Mouse (Mus musculus) C2C12 (cell line): ENCODE results near the gene Snx27.

ENCODE experiments used
- CTCF ChIP-seq: IDR thresholded peaks from one replicate; pipeline ENCODE4 v1.5.1; 2011; ENCODE audit not compliant: control insufficient read depth, insufficient read depth, insufficient read length
- MYOG ChIP-seq: IDR thresholded peaks from one replicate; pipeline ENCODE4 v1.6.1; 2011; ENCODE audit not compliant: control insufficient read depth, insufficient read length; ENCODE audit errors: extremely low read depth
- USF1 ChIP-seq: IDR thresholded peaks from one replicate; pipeline ENCODE4 v1.6.1; 2011; ENCODE audit warnings: low read depth, mild to moderate bottlenecking, control low read depth, moderate library complexity

GRCm38 (mm10) chr3:94459834-94460233, 122.7 kb downstream of the Snx27 start:
- no peak for TF ChIP-seq CTCF
- TF ChIP-seq MYOG, result no peak
- TF ChIP-seq USF1, result no peak
